Mouse (Mus musculus) embryo, embryonic 9.5 days (tissue): Measurements from ENCODE around the gene Lrrc75a.

Experiments
- DNase-seq: peaks from one replicate; pipeline ENCODE4 v3.0.0-alpha.2; 2017; ENCODE audit errors: extremely low spot score

The Lrrc75a gene

GRCm38 (mm10) chr11:62554934-62555517 is 93.3 kb downstream of the Lrrc75a start:
- DNase-seq = no peak
